Mouse (Mus musculus) left cerebral cortex, adult 2 months (tissue): ENCODE results near the gene Hsd17b14. TPM values are rescaled to one million over a fixed set of nuclear protein-coding genes. Genes with fewer than 3 reads are reported as not detected.
"Not testable (repeated sequence)": the region's sequence is repeated elsewhere in the genome, so short reads cannot be mapped to it uniquely, and the experiment has no call there.

Experiments used
- DNase-seq, 2 experiments: peaks; one replicate each; pipeline ENCODE4 v3.0.0; 2021 to 2022; ENCODE audit warnings: low spot score in 2 of 2, mixed read lengths in 1 of 2; ENCODE audit errors: extremely low spot score in 1 of 2
- H3K27ac ChIP-seq: fragments of 200-600 bp; 2 replicates; pipeline ENCODE4 v1.8.1; 2022
- H3K4me3 ChIP-seq: fragments of 200-600 bp; 2 replicates; pipeline ENCODE4 v1.8.1; 2022
- CTCF ChIP-seq: fragments of 200-600 bp; IDR thresholded peaks from 2 replicates; pipeline ENCODE4 v1.8.1; 2022; ENCODE audit warnings: antibody characterized with exemption, mild to moderate bottlenecking, moderate library complexity
- intact Hi-C: fragments of 180-260 bp; cut with DNase I; formaldehyde crosslinking; loops from one replicate; pipeline ENCODE4 v1.15.1; 2025
- total RNA-seq, 2 experiments: library from RNA; stranded (reverse); gene quantifications; 2 replicates each; pipeline ENCODE4 v1.2.3; 2021

Gene Hsd17b14
- total RNA-seq, 2 experiments from 2014 or later = 0.61 to 0.68 TPM

GRCm38 (mm10) chr7:45521728-45522184 is 32.9 kb upstream of the Hsd17b14 start:
- Histone ChIP-seq H3K27ac (peak overlapping the region; percentile 87), H3K4me3 (peak overlapping the region; percentile 53)
- intact Hi-C loops = loop anchor here (5.0 kb wide), 1 partner anchor 44 kb away; no protein-coding TSS in a partner anchor
- DNase-seq = peak; percentile 84 to 88
- TF ChIP-seq CTCF = peak; percentile 27

- H3K4me3 ChIP-seq = peak overlapping the region; percentile 53
- H3K27ac ChIP-seq = peak overlapping the region; percentile 87
- no peak for DNase-seq
- TF ChIP-seq CTCF = no peak
- intact Hi-C loops = loop anchor here (5.0 kb wide), 1 partner anchor 45 kb away; no protein-coding TSS in a partner anchor
These were observed 32.4 kb upstream of the Hsd17b14 start for GRCm38 (mm10) chr7:45522194-45522752.

GRCm38 (mm10) chr7:45522957-45523676 is 31.6 kb upstream of the Hsd17b14 start:
- Histone ChIP-seq H3K27ac (no peak overlapping the region), H3K4me3 (no peak overlapping the region; the same call in 1 of the 2 replicates)
- no peak for DNase-seq
- intact Hi-C loops = loop anchor here (5.0 kb wide), 1 partner anchor 46 kb away; no protein-coding TSS in a partner anchor
- no peak for TF ChIP-seq CTCF

DNA sequence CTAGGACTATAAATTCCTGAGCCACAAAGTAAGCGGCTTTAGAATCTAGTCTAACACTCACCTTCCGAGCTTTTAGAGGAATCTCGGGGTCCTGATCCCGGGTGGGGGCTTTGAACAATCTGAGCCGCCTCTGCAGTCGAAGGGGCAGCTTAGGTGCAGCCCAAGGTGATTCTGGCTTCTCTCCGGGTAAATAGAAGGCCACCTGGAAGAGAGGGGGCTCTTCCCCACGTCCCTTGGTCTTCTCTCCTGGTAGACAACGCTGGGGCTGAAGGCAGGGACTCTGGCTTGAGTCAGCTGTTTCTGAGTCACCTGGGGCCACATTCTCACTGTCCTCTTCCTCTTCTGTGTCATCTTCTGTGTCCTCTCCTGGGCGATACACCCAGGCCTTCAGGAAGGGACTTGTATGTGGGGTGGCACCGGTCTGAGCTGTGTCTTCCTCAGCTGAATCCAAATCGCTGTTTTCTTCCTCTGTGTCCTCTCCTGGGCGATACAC is 31.0 kb upstream of the Hsd17b14 start:
- intact Hi-C loops = loop anchor here (5.0 kb wide), 1 partner anchor 46 kb away; no protein-coding TSS in a partner anchor
- DNase-seq = no peak
- H3K4me3 ChIP-seq = no peak overlapping the region; the same call in 1 of the 2 replicates
- H3K27ac ChIP-seq = peak overlapping the region; percentile 9; the same call in 1 of the 2 replicates
- TF ChIP-seq CTCF = no peak

- Histone ChIP-seq H3K4me3 (peak overlapping the region; percentile 88), H3K27ac (peak overlapping the region; percentile 98)
- no peak for TF ChIP-seq CTCF
- no peak for DNase-seq
- intact Hi-C loops = loop anchor here (5.0 kb wide), 1 partner anchor 48 kb away; no protein-coding TSS in a partner anchor
These were observed 29.7 kb upstream of the Hsd17b14 start for GRCm38 (mm10) chr7:45524841-45525621.

DNA sequence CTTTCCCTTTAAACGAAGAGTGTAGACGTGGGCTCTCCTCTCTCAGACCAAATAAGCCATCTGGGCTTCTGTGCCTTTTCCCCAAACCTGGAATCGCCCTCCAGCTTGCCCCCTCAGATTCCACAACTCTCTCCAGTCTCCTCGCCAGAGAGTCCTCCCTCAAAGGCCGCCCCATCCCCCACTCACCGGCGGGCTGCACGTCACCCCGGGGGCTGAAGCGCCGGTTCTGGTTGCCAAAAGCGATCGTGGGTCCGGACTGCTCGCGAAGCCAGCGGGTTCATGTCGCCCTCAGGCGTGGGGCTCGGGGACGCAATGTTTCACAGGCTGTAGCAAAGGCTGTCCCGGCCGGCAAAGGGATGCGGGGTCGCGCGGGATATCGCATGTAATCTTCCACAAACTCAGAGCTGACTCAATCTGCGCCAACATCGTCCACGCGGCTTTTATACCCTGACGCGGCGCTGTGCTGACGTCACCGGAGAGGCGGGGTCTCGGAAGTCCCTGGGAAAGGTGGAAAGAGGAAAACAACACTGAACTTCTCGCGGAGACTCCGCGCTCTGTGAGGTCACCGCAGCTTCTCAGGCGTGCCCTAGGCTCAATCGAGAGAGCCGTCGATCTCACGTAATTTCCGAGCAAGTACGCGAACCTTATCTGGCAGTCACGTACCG is 28.8 kb upstream of the Hsd17b14 start, which contains the start of the genes Ppp1r15a and Plekha4:
Gene Ppp1r15a (minus strand): TSS at position 460 of the 665 bp plus-strand sequence.
Gene Plekha4 (plus strand): TSS at position 522 of the 665 bp plus-strand sequence.
- TF ChIP-seq CTCF = no peak
- peak within 1 kb of the TSS; percentile 98 for H3K27ac ChIP-seq
- peak within 1 kb of the TSS; percentile 88 for H3K4me3 ChIP-seq
- DNase-seq = peak; percentile 93 to 97
- intact Hi-C loops = no loop called here

DNA sequence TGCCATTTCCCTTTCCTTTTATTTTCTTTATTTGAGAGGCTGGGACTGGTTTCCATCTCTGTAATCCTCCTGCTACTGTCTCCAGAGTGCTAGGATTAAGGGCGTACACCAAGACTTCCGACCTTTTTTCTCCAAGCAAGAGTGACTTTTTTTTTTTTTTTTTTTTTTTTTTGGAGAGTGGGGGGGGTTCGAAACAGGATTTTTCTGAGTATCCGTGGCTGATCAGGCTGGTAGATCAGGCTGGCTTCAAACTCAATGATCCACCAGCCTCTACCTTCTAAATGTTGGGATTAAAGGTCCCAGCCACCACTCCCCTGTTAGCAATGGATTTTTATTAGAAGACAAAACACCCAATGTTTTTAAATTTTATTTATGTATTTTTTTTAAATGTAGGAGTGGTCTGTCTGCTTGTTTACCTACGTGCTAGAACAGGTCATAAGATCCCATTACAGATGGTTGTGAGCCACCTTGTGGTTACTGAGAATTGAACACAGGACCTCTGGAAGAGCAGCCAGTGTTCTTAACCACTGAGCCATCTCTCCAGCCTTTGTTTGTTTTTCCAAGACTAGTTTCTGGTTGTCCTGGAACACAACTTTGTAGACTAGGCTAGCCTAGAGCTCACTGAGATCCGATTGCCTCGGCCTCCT is 28.1 kb upstream of the Hsd17b14 start:
- intact Hi-C loops = no loop called here
- Histone ChIP-seq H3K4me3 (peak overlapping the region; percentile 88), H3K27ac (peak overlapping the region; percentile 98)
- DNase-seq = no peak
- TF ChIP-seq CTCF = peak; percentile 40

DNA sequence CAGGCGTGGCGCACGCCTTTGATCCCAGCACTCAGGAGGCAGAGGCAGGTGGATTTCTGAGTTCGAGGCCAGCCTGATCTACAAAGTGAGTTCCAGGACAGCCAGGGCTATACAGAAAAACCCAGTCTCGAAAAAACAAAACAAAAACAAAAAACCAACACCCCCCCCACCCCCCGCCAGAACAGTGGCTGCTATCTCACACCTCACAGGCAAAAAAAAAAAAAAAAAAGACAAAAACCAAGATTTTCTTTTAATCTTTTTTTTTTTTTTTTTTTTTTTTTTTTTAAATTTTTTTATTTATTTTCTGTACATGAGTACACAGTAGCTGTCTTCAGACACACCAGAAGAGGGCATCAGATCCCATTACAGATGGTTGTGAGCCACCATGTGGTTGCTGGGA is 27.5 kb upstream of the Hsd17b14 start:
- DNase-seq, intact Hi-C loops, H3K4me3 ChIP-seq, H3K27ac ChIP-seq: not testable (repeated sequence)

DNA sequence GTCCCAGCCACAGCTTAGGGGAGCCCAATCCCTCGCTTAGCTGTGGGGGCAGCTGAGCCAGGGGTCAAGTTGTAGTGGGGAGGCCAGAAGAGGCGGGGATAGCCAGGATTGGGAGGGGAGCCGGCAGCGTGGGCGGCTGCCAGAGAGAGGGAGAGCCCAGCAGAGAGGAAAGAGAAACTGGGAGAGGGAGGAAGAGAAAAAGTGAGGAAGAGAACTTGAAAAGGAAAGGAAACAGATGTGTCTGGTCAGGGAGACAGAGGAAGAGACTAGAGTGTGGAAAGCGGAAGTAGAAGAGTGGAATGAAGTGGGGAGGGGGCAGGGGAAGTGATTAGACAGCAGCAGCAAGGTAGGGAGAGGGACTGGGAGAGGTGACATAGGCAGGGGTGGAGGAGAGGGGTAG is 25.2 kb upstream of the Hsd17b14 start:
- no peak for TF ChIP-seq CTCF
- intact Hi-C loops = no loop called here
- no peak for DNase-seq
- H3K27ac ChIP-seq = no peak overlapping the region
- H3K4me3 ChIP-seq = no peak overlapping the region

DNA sequence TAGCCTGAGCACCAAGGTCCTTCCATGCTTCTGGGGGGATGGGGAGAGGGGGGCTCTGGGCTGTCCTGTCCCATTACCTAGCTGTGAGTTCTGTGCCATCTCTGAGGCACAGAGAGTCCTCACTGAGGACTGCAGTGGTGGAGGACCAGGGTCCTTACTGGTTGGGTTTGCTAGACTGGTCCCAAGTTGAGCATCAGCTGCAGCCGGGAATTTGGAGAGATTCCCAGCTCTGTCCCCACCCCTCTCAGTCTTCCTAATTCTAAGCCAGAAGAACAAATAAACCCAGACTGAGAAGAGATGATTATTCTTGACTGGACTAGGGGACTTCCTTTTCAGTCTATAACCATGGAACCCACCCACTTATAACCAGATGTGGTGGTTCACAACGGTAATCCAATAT is 24.1 kb upstream of the Hsd17b14 start:
- no peak for TF ChIP-seq CTCF
- intact Hi-C loops = no loop called here

More for the DNA sequence above, 24.1 kb upstream of the Hsd17b14 start:
- no peak for DNase-seq
- Histone ChIP-seq H3K4me3 (no peak overlapping the region), H3K27ac (no peak overlapping the region)
